Mouse (Mus musculus): ENCODE data around the gene Parn. TPM values are rescaled to one million over a fixed set of nuclear protein-coding genes. Genes with fewer than 3 reads are reported as not detected.
A peak's percentile ranks its signal among the peaks of the same experiment; 100 is the strongest.
"Not testable (repeated sequence)": the region's sequence is repeated elsewhere in the genome, so short reads cannot be mapped to it uniquely, and the experiment has no call there.

The Parn gene
- total RNA-seq, 2 experiments from 2014 or later, result 23.2 to 24.1 TPM

DNA sequence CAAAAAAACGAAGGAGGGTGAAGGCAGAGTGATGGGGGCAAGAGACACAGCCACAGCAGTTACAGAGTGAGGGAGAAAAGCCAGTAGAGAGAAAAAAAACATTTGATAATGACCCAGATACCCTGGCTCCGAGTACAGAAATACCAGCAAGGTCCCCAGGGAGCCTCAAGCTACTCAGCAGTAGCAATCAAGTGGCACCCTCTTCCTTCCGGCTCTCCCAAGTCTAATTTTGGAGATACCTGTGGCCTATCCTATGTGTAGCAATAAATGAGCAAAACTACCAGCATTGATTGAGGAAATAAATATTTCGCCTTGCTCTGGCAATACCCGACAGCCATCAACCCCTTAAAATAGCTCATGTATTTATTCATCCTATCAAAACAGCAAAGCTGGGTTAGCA lies 28.5 kb downstream of the Parn start:
- DNase-seq (ENCODE audit: low spot score in 2 of 2), result no peak
- intact Hi-C loops (cut with DNase I), result no loop called here

DNA sequence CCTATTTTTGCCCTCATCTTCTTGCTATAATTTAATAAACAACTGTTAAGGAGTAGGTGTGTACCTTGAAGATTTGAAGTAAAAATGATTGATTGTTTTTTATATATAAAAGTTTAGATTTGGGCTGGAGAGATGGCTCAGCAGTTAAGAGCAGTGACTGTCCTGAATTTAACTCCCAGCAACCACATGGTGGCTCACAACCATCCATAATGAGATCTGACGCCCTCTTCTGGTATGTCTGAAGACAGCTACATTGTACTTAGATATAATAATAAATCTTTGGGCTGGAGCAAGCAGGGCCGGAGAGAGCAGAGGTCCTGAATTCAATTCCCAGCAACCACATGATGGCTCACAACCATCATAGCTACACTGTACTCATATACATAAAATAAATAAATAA lies 29.8 kb downstream of the Parn start:
- intact Hi-C loops (cut with DNase I); DNase-seq (ENCODE audit: low spot score in 2 of 2): not testable (repeated sequence)

DNA sequence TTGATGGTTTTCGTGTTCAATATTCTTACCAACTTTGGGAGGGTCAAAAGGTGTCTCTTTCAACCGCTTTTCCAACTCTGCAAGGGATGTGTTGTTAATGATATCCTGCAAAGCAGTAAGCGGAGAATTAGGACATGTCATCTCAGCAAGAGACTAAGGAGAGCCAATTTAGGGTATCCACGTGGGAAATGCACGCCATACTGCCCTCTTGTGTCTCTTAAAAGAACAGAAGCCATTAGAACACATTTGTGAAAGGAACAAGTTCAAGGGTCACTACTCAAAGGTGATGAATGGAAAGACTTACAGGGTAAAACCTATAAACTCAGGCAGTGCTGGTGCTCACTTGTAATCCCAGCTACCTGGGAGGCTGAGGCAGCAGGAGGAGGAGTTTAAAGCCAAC lies 39.6 kb downstream of the Parn start:
- intact Hi-C loops (cut with DNase I), result no loop called here
- DNase-seq (ENCODE audit: low spot score in 2 of 2), result no peak

DNA sequence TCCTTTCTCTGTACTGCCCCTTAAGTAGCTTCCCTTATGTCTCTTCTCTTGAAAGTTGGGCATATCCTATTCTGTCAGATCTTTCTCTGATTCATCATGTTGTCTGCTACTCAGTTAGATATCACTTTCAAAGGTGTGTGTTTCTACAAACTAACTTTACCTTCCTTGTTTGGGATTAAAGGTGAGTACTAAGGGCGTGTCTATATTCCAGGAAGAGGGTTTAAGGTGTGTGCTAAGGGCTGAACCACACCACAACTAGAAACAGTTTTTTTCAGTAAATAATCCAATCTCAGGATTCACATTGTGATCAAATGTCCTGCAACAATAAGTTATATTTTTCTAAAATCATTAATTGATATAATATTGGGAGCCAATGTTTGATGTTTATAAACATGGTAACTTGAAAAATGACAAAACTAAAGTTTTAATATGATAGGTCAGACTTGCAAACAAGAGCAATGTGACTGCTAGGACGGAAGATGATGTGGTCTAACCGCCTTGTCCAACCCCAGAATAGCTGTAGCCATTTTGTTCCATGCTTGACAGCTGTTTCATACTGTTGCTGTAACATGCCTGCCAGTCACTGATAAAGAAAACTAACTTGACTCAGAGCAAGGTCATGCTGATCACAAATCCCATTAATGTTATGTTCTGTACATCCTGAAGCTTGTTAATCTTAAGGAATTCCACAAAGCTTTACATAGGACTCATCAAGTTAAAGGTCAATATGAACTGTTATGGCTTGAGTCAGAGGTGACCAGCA lies 46.0 kb downstream of the Parn start:
- intact Hi-C loops (cut with DNase I), result no loop called here

DNA sequence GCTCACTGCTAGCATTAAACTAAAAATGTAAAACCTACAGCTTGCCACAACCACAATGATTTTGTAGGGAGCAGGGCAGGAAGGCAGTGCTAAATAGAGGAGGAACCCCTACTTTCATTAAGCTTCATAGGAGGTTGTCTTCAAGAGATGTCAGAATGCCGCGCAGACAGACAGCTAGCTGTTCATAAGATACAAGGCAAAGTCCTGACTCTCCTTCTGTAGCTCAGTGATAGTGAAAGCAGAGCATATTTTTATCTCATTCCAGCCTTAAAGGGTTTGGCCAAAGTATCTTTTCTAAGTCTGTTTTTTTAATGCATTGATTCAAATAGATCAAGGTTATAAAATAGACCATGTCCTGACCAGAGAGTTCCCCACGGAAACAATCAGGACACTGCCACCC lies 47.8 kb downstream of the Parn start:
- intact Hi-C loops (cut with DNase I), result no loop called here

More for the DNA sequence above, 46.0 kb downstream of the Parn start:
- no peak for DNase-seq (ENCODE audit: low spot score in 2 of 2)

DNA sequence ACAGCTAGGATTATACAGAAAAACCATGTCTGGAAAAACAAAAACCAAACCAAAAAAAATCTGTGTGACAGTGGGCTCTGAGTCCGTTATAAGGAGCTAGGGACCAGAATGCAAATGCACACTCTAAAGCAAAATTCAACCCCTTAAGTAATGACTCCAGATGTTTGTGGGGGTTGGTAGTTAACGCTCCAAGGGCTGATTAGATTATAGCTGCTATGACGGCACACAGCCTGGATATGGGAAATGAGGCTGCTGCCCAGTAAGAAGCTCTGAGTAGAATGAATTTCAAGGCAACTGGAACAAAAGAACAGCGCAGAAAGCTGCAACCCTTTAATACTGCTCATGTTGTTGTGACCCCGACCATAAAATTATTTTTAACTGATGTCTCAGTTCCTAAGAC lies 52.7 kb downstream of the Parn start:
- no peak for DNase-seq (ENCODE audit: low spot score in 2 of 2)
- intact Hi-C loops (cut with DNase I), result no loop called here

More for the DNA sequence above, 47.8 kb downstream of the Parn start:
- DNase-seq (ENCODE audit: low spot score in 2 of 2), result no peak

DNA sequence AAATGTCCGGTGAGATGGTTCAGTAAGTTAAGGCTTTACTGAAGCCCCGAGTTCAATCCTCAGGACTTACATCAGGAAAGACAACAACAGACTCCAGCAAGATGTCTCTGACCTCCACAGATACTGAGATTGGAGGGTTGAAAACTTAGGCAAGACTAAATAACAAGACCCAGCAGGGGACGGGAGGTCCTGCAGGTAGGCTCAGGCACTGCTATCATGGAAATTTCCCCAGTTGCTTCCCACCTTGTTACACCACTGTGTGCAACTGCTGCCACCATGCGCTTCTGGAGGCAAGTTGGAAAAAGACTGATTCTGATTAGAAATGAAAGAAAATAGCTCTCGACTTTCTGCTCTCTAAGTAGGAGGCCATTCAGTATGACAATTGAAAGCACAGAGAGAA lies 55.4 kb downstream of the Parn start:
- intact Hi-C loops (cut with DNase I), result loop anchor here (2.0 kb wide), 1 partner anchor 166 kb away; no protein-coding TSS in a partner anchor
- no peak for DNase-seq (ENCODE audit: low spot score in 2 of 2)

DNA sequence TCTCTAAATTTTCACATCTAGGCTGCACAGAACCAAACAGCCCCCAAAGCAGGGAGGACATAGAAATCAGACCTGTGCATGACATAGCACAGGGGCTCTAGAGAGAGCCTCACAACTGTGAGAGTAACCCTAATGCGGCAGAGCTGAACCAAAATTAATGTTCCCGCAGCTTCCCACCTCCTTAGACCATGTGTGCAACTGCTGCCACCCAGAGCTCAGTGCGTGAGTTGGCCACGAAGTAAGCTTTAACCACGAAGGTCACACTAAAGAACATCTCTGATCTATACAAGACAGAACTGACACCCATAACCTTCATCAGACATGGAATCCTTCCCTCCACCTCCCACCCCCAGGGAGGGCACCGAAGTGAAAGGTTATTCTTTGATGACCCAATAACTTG lies 55.9 kb downstream of the Parn start:
- intact Hi-C loops (cut with DNase I), result loop anchor here (2.0 kb wide), 1 partner anchor 165 kb away; no protein-coding TSS in a partner anchor

DNA sequence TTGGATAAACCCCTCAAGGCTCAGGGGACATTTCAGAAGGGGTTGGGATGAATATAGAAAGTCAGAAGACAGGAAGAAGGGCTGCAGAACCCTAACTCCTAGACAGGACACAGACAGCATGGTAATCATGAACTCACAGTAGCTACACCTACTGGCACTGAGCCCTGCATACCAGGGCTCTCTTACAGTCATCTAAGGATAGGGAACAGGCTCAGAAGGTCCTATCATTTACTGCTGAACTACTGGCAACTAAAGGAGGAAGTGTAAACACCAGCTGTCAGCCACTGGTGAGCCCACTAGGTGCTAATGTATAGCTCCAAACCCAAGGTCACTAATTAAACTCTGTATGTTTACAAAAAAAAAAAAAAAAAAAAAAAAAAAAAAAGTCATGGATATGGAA lies 56.6 kb downstream of the Parn start:
- no peak for DNase-seq (ENCODE audit: low spot score in 2 of 2)
- intact Hi-C loops (cut with DNase I), result no loop called here

More for the DNA sequence above, 55.9 kb downstream of the Parn start:
- peak in 1 of 2 experiments; percentile 6 for DNase-seq (ENCODE audit: low spot score in 2 of 2)

DNA sequence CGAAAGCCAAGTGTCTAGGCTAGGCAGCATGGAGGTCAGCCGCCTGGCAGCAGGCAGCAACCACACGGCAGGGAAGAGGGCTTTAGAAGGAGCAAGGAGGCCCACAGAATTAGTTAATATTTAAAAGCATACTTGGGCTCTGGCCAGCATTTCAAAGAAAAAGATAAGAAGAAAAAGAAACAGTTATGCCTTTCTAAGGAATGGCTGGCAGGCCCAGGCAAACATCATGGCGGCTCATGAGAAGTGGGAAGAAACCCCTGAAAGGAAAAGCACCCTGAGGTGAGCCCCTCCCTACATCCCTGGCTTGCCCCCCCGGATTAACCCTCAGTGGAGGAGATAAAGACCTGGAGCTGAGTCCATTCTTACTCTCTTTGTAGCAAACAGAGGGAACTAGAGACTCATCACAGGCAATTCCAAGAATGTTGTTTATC lies 57.0 kb downstream of the Parn start:
- intact Hi-C loops (cut with DNase I), result no loop called here
- DNase-seq (ENCODE audit: low spot score in 2 of 2), result no peak

DNA sequence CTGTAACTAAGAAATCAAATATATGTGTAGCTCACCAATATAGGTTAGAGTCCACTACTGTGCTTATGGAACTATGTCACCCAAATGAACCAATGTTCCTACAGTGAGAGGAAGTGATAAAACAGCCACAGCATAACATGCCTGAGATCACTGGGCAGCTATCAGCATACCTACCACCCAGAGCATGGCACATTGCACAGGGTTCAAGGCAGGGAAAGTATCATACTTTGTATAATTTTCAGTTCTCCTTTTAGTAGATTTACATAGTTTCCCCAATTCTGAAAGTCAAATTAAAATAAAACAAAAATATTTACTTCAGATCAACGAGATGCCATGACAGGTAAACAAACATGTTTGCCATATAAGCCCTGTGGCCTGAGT lies 59.3 kb downstream of the Parn start:
- no peak for DNase-seq (ENCODE audit: low spot score in 2 of 2)
- intact Hi-C loops (cut with DNase I), result no loop called here

DNA sequence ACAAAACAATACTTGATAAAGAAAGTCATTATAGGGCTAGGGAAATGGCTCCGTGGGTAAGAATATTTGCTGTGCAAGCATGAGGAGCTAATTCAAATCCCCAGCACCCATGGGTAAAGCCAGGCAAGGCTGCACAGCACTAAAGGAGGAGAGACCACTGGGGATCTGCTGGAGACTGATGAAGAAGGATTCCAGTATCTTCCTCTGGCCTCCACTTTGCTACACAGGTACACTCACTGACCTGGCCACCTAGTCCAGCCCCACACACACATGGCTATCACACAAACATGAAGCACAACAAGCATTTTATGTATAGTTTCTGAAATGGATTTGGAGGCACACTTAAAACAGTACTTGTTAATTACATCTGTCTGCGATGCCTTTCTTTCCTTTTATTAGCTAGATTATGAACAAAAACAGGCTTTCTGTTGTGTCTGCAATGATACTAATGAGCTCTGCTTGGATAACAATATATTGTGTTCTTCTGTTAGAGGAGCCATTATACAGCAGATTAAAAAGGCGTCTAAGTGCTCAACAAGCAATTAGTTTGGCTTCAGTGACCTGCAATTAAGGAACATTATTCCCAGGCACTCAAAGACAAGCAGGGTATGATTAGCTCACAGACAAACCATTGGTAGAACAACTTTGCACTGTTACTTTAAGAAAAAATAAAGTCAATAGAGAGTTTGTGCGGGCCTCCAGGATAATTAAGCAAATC lies 59.8 kb downstream of the Parn start:
- intact Hi-C loops (cut with DNase I), result no loop called here

DNA sequence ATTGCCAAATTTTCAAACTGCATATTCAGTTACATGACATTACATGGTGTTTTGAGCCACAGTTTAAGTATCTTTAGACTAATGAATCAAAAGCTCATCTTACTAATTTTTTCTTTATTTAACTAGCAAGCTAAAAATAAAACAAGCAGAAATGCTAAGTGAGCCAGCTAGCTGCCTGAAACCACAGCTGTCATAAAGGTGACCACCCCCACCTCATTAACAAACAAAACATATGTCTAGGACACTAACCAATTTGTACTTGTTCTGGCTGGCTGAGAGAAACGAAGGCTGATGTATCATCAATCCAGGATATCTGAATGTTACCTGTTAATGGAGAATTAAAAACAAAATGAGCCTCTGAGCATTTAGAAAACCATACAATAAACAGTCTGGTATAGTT lies 65.2 kb downstream of the Parn start:
- DNase-seq (ENCODE audit: low spot score in 2 of 2), result no peak
- intact Hi-C loops (cut with DNase I), result no loop called here

More for the DNA sequence above, 59.8 kb downstream of the Parn start:
- no peak for DNase-seq (ENCODE audit: low spot score in 2 of 2)

DNA sequence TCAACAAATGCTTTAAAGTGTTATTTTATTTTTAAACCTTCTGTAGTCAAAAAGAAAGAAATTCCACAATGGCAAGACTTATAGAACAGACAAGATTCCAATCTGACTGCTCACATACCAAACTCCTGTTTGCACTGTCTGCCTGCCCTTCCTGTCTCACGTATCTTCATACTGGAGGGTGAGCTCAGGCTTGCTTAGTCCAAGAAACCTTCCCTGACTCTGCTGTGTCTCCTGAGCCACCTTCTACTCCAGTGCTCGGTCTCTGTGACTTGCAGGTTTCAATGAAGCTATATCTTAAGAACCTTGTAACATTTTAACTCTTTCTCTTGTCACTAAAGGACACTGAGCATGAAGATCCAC lies 78.9 kb downstream of the Parn start:
- DNase-seq (ENCODE audit: low spot score in 2 of 2), result no peak
- intact Hi-C loops (cut with DNase I), result no loop called here

DNA sequence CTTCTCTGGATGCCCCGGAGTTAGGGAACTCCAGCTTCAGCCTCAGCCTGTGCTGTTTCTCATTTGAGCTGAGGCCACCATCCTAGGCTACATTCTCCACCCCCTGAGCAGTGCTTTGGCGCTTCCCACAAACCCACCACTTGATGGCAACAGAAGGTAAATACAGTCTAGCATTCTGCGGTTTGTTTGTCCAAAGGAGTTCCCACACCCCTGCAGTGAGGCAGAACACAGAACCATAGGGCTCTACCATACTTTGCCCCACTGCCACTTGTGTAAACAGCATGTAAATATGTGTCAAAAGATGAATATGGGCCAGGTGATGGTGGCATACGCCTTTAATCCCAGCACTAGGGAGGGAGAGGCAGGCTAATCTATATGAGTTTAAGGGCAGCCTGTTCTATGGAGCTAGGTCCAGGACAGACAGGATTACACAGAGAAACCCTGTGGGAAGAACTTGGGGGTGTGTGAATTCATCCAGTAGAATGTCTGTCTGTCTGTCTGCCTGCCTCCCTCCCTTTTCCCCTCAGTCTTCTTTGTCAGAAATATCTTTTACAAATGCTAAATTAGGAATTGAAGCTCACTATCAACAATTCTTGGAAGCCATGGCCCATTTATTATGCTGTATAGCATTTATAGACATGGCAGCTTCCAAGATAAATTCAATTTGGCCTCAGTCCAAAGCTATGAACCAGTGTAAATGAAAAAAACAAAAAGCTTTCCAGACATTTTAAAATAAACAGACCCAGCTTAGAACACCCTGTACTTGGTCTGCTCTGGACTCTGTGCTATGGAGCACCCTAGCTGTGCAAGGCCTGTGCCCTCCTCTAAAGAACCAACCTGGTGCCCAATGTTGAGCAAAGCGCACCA lies 79.6 kb downstream of the Parn start:
- DNase-seq (ENCODE audit: low spot score in 2 of 2), result no peak
- intact Hi-C loops (cut with DNase I), result no loop called here

DNA sequence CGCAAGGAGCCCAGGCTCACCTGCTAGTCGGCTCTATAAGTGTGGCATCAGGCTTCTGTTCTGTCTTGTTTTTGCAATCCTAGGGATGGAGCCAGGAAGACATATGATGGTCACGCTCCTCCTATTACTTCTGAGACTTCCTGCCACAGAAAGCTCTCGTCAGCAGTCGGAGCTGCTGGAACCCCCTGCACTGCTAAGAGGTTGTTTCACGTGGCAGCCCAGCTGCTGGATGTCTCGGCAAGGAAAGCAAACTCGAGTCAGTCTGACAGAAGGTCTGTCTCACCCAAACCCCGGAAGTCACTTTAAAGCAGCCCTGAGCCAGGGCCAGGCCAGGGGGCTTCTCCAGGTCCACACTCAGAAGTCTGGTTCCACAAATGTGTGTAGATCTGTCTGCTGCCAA lies 82.7 kb downstream of the Parn start:
- DNase-seq (ENCODE audit: low spot score in 2 of 2), result no peak

DNA sequence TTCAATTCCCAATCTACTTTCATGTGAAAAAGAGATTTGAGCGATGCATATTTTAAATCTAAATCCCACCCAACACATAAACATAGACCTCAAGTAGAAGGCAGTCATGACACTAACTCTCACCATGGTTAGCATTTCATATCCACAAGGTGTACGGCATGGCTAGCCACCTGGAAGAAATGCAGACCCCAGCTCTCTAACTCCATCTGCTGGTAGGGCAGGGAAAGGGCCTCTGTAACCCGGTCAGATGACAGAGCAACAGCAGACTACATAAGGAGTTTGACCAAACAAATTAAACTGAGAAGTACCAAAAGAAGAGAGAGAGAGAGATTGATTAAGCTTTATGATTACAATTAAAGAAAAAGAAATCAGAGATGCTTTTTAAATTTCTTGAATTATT lies 87.2 kb downstream of the Parn start:
- DNase-seq (ENCODE audit: low spot score in 2 of 2), result no peak
- intact Hi-C loops (cut with DNase I), result no loop called here

More for the DNA sequence above, 82.7 kb downstream of the Parn start:
- intact Hi-C loops (cut with DNase I), result no loop called here

DNA sequence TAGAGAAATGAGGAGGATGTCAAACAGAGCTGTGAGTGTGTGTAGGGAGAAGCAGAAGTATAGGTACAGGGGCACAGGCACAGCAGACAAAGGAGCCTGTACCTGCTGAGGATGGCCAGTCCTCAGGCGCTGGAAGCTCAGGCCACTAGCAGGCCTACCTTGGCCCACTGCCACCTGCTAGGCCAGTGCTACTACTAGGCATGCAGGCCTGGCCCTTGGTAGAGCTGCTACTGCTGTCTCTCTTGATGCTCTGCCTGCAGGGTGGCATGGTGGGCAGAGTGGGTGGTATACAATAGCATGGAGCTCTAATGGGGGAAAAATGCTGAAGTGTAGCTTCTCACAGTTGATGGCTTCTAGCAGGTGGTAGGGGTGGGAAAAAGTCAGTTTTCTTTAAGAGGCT lies 88.0 kb downstream of the Parn start:
- intact Hi-C loops (cut with DNase I), result no loop called here
- no peak for DNase-seq (ENCODE audit: low spot score in 2 of 2)

DNA sequence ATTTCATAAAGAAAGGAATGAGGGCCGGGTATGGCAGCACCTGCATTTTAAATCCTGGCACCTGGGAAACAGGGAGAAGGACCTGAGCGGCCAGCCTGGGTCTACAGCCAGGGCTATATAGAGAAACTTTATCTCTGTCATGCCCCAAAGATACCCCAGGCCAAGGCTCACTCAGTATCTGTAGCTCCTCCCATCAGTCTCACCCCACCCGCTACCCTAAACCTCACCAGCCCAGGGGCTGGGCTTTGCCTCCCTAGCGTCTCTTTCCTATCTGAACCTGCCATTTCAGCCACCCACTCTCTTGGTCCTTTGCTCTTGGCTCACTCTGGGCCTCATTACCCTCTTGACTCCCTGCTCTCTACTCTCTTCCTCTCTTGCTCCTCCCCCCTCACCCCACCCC lies 92.7 kb downstream of the Parn start:
- intact Hi-C loops (cut with DNase I), result no loop called here
- no peak for DNase-seq (ENCODE audit: low spot score in 2 of 2)

DNA sequence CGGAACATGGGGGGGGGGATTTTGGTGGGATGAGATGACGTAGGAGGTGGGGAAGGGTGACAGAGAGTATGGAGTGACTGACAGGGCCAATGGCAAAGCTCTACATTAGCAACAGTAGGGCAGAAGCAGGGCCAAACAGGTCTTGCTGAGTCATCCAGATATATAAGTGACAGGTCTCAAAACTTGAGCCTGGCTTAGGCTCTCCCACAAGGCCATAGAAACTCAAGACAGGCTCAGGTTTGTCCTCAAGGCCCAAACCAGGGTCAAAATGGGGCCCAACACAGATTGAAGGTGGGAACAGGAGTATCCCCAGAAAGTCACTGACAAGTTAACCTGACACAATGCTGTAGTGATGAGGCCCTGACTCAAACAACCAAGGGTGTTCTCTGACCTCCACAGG lies 99.7 kb downstream of the Parn start:
- intact Hi-C loops (cut with DNase I), result no loop called here
- DNase-seq (ENCODE audit: low spot score in 2 of 2), result no peak

Measured in left cerebral cortex, postnatal 36 days (tissue).